Mouse (Mus musculus) heart, adult 2 months (tissue): ENCODE data around the gene Slc16a1. TPM values are rescaled to one million over a fixed set of nuclear protein-coding genes. Genes with fewer than 3 reads are reported as not detected.

Source experiments
- DNase-seq, 2 experiments: peaks; one replicate each; pipeline ENCODE4 v3.0.0; 2021
- H3K27ac ChIP-seq: fragments of 200-600 bp; 2 replicates; pipeline ENCODE4 v1.8.1; 2022
- H3K27me3 ChIP-seq: fragments of 200-500 bp; 2 replicates; pipeline ENCODE4 v1.6.1; 2012; ENCODE audit warnings: mild to moderate bottlenecking, low read length, inconsistent platforms, mixed read lengths; ENCODE audit not compliant: control insufficient read depth, insufficient read depth
- H3K36me3 ChIP-seq: fragments of 200-500 bp; 2 replicates; pipeline ENCODE4 v1.6.1; 2012; ENCODE audit warnings: low read length, inconsistent platforms; ENCODE audit not compliant: control insufficient read depth, insufficient read depth
- H3K4me1 ChIP-seq: fragments of 200-500 bp; 2 replicates; pipeline ENCODE4 v1.6.1; 2011; ENCODE audit warnings: low read length; ENCODE audit not compliant: control insufficient read depth, insufficient read depth
- H3K4me3 ChIP-seq: fragments of 200-600 bp; 2 replicates; pipeline ENCODE4 v1.8.1; 2022
- H3K79me2 ChIP-seq: fragments of 200-500 bp; replicated peaks from 2 replicates; pipeline ENCODE4 v1.6.1; 2012; ENCODE audit warnings: mild to moderate bottlenecking, inconsistent platforms, low read length, moderate library complexity, mixed read lengths; ENCODE audit not compliant: control insufficient read depth, insufficient read depth
- H3K9ac ChIP-seq: fragments of 200-500 bp; 2 replicates; pipeline ENCODE4 v1.6.1; 2012; ENCODE audit warnings: low read depth, mild to moderate bottlenecking, control low read depth, inconsistent platforms, low read length, mixed read lengths
- CTCF ChIP-seq: fragments of 200-600 bp; IDR thresholded peaks from 2 replicates; pipeline ENCODE4 v1.8.1; 2022; ENCODE audit warnings: antibody characterized with exemption, mild to moderate bottlenecking, moderate library complexity
- EP300 ChIP-seq: fragments of 200-500 bp; IDR thresholded peaks from 2 replicates; pipeline ENCODE4 v1.6.1; 2011; ENCODE audit warnings: low read depth, low read length, control low read depth; ENCODE audit not compliant: insufficient read depth
- POLR2A ChIP-seq: fragments of 200-500 bp; IDR thresholded peaks from 2 replicates; pipeline ENCODE4 v1.6.1; 2011; ENCODE audit warnings: mild to moderate bottlenecking, low read depth, low read length, control low read depth; ENCODE audit not compliant: insufficient read depth
- WGBS: fragments of 180-500 bp; shearing (Covaris S2); methylation state at CpG from one replicate; pipeline ENCODE4 v1.1.7; 2018; 5-methylcytosine and 5-hydroxymethylcytosine counted together
- intact Hi-C: fragments of 180-260 bp; cut with DNase I; formaldehyde crosslinking; loops from one replicate; pipeline ENCODE4 v1.15.1; 2025
- polyA plus RNA-seq: library from polyadenylated mRNA; depleted of rRNA; stranded (reverse); fragments of >200 nt; gene quantifications from 2 replicates; pipeline ENCODE4 v1.2.3, GENCODE M21; 2012
- total RNA-seq, 2 experiments: library from RNA; stranded (reverse); gene quantifications; 2 replicates each; pipeline ENCODE4 v1.2.3; 2021

The Slc16a1 gene
- total and polyA plus RNA-seq, 3 experiments: 91.9 to 177 (median 157) TPM

DNA sequence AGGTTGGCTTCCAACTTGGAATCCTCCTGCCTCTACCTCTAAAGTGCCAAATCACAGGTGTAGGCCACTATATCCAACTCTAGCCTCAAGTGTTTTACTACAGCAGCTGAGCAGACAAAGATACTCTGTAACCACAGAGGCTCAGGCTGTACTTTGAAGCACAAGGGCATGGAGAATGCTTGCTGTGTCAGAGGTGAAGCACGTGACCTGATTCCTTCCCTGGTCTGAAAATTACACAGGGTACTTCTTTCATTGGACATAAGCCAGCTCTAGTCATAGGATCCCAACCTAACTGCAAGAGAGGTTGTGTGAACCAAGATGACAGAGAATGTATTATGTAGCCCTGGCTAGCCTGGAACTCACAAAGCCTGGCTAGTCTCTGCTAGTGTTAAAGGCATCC lies 24.4 kb upstream of the Slc16a1 start:
- WGBS: 74% methylated on average over 1 of the region's 1 CpGs
- H3K4me1 ChIP-seq: peaks cover 5% of the 10 kb centered on the region

DNA sequence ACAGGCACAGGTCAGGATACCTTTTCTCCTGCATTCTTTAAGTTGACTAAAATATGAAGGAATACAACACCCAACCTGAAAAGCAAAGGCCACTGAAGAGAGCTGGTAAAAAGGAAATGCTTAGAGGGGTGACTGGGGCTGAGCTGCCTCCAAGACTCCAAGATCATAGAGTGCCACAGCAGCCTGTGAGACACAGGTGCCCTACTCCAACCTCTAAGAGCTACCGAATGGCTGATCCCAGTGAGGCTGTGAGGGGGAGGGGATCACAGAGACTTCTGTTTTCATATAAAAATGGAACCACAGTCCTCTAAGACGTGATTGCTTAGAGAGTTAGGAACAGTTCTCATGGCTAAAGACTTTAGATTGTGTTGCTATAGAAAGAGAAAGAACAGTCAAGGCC lies 23.3 kb upstream of the Slc16a1 start:
- DNase-seq: no peak
- Histone ChIP-seq H3K27me3 (no peaks in the 10 kb centered on the region), H3K36me3 (no peaks in the 10 kb centered on the region; the same call in 1 of the 2 replicates), H3K79me2 (no peaks in the 10 kb centered on the region), H3K4me1 (peaks cover 5% of the 10 kb centered on the region), H3K27ac (no peak overlapping the region), H3K9ac (no peak overlapping the region), H3K4me3 (no peak overlapping the region)
- TF ChIP-seq CTCF (no peak), EP300 (no peak)
- 74% methylated on average over 2 of the region's 2 CpGs for WGBS
- intact Hi-C loops: no loop called here

More for the DNA sequence above, 24.4 kb upstream of the Slc16a1 start:
- intact Hi-C loops: no loop called here
- no peak overlapping the region for H3K27ac ChIP-seq
- TF ChIP-seq EP300 (no peak), CTCF (no peak), POLR2A (no peak)
- no peaks in the 10 kb centered on the region for H3K27me3 ChIP-seq
- no peaks in the 10 kb centered on the region for H3K79me2 ChIP-seq
- no peaks in the 10 kb centered on the region; the same call in 1 of the 2 replicates for H3K36me3 ChIP-seq
- no peak overlapping the region for H3K4me3 ChIP-seq
- no peak for DNase-seq
- no peak overlapping the region for H3K9ac ChIP-seq

DNA sequence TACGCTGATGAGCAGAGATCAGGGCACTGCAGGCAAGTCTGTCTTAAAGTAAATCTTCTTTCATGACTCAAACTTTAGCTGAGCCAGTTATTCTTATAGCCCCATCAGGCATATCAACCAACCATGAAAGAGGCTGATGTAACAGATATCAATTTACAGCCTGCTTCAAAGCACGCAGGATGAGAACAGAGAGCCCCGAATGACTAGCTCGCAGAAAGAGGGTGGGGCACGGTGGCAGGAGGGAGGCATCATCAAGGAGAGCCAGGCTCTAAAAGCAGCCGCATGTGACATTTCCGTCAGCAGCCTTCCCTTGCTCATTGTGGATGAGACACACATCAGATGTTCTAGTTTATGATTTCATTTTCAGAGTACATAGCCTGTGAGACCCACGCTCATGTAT lies 22.3 kb upstream of the Slc16a1 start:
- Histone ChIP-seq H3K4me3 (no peak overlapping the region), H3K9ac (no peak overlapping the region), H3K79me2 (no peaks in the 10 kb centered on the region), H3K36me3 (no peaks in the 10 kb centered on the region), H3K4me1 (peaks cover 5% of the 10 kb centered on the region), H3K27ac (no peak overlapping the region), H3K27me3 (no peaks in the 10 kb centered on the region)
- TF ChIP-seq CTCF (no peak), EP300 (no peak), POLR2A (no peak)
- 55% methylated on average over 8 of the region's 8 CpGs for WGBS
- intact Hi-C loops: no loop called here
- DNase-seq: no peak

DNA sequence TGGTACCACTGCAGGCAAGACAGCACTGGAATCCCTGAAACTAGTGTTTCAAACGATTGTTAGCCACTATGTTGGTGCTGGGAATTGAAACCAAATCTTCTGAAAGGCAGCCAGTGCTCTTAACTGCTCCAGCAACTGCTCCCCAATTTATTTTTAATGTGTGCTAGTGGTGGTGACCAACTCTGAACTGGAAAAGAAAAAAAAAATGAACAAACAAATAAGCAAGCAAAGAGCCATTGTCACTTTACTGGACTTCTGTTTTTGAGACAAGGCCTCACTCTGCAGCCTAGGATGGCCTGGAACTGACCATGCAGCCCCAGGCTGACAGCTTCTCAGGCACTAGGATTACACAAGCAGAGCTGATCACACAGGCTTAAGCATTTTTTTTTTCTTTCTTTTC lies 16.6 kb upstream of the Slc16a1 start:
- intact Hi-C loops: no loop called here
- Histone ChIP-seq H3K36me3 (no peaks in the 10 kb centered on the region), H3K79me2 (no peaks in the 10 kb centered on the region), H3K27me3 (no peaks in the 10 kb centered on the region), H3K27ac (no peak overlapping the region), H3K9ac (no peak overlapping the region), H3K4me1 (no peaks in the 10 kb centered on the region), H3K4me3 (no peak overlapping the region)
- TF ChIP-seq CTCF (no peak), EP300 (no peak), POLR2A (no peak)
- no peak for DNase-seq
- 43% methylated on average over 1 of the region's 1 CpGs for WGBS

DNA sequence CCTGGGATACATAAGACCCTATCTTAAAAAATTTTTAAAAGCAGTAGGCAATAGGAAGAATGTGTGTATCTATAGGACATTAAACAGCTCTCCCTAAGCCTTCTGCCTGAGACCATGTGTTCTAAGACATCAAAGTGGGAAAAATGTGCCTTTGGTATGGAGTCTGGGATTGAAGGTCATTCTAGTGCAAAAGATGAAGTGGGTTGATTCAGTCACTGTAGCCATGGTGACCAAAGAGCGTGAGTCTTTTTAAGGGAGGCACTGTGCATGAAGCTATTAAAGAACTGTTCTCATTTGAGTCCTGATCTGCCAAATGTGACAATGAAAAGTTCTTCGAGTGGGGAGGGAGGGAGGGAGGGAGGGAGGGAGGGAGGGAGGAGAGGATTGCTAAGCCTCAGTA lies 8.7 kb upstream of the Slc16a1 start:
- H3K4me1 ChIP-seq: no peaks in the 10 kb centered on the region
- H3K27me3 ChIP-seq: no peaks in the 10 kb centered on the region
- H3K9ac ChIP-seq: no peak overlapping the region
- H3K4me3 ChIP-seq: no peak overlapping the region
- TF ChIP-seq POLR2A: no peak
- no peak for TF ChIP-seq CTCF
- TF ChIP-seq EP300: no peak
- no peaks in the 10 kb centered on the region for H3K79me2 ChIP-seq
- DNase-seq: no peak
- 52% methylated on average over 2 of the region's 2 CpGs for WGBS
- no peaks in the 10 kb centered on the region for H3K36me3 ChIP-seq
- no peak overlapping the region for H3K27ac ChIP-seq
- intact Hi-C loops: no loop called here

DNA sequence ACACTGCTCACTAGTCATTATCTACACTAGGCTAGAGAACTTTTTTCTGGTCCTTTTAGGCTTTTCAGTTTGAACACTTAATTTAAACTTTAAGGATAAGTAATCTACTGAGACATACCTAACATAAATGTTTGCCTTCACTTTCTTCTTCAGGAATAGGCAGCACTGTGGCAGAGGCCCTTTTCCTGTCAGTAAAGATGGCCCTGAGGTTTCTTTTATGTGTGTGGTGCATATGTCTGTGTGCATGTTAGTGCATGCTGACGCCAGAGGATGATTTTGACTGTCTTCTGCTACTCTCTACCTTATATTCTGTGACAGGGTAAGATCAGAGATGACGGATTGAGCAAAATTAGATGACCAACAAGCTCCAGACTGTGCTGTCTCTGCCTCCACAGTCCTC lies 7.5 kb upstream of the Slc16a1 start:
- Histone ChIP-seq H3K36me3 (no peaks in the 10 kb centered on the region), H3K9ac (no peak overlapping the region), H3K27me3 (no peaks in the 10 kb centered on the region), H3K79me2 (no peaks in the 10 kb centered on the region), H3K27ac (no peak overlapping the region), H3K4me3 (no peak overlapping the region), H3K4me1 (no peaks in the 10 kb centered on the region)
- TF ChIP-seq CTCF (no peak), EP300 (no peak), POLR2A (no peak)
- DNase-seq: no peak
- intact Hi-C loops: no loop called here
- WGBS: 83% methylated on average over 2 of the region's 2 CpGs
